Mouse (Mus musculus): ENCODE results near the gene Gamt.
"Not testable (repeated sequence)": the region's sequence is repeated elsewhere in the genome, so short reads cannot be mapped to it uniquely, and the experiment has no call there.

Gene Gamt

GRCm38 (mm10) chr10:80257936-80258335 lies 2.9 kb downstream of the Gamt start:
- DNase-seq: no peak

- DNase-seq: peak; percentile 28
Measured at GRCm38 (mm10) chr10:80255881-80256535, 4.8 kb downstream of the Gamt start.

- no peak for DNase-seq
Measured at GRCm38 (mm10) chr10:80254331-80255297, 6.2 kb downstream of the Gamt start.

GRCm38 (mm10) chr10:80253551-80253950 lies 7.3 kb downstream of the Gamt start:
- DNase-seq: no peak

GRCm38 (mm10) chr10:80252493-80253274 lies 8.1 kb downstream of the Gamt start:
- no peak for DNase-seq

- DNase-seq: no peak
Measured at GRCm38 (mm10) chr10:80252011-80252410, 8.8 kb downstream of the Gamt start.

- DNase-seq: no peak
Measured at GRCm38 (mm10) chr10:80250573-80250972, 10.2 kb downstream of the Gamt start.

GRCm38 (mm10) chr10:80250059-80250458 lies 10.8 kb downstream of the Gamt start:
- no peak for DNase-seq

GRCm38 (mm10) chr10:80248971-80249640 lies 11.7 kb downstream of the Gamt start, which contains the start of gene Ndufs7:
Gene Ndufs7 (plus strand): TSS chr10:80249121.
- peak; percentile 96 for DNase-seq

GRCm38 (mm10) chr10:80248437-80248836 lies 12.4 kb downstream of the Gamt start:
- not testable (repeated sequence) for DNase-seq

GRCm38 (mm10) chr10:80247849-80248248 lies 13.0 kb downstream of the Gamt start:
- no peak for DNase-seq

- peak; percentile 90 for DNase-seq
Measured at GRCm38 (mm10) chr10:80245600-80245999, 15.2 kb downstream of the Gamt start.

GRCm38 (mm10) chr10:80244791-80245399 lies 15.9 kb downstream of the Gamt start:
- peak; percentile 33 for DNase-seq

GRCm38 (mm10) chr10:80242607-80243006 lies 18.2 kb downstream of the Gamt start:
- DNase-seq: no peak

- DNase-seq: no peak
Measured at GRCm38 (mm10) chr10:80242088-80242487, 18.7 kb downstream of the Gamt start.

GRCm38 (mm10) chr10:80239791-80240190 lies 21.0 kb downstream of the Gamt start:
- no peak for DNase-seq

- no peak for DNase-seq
Measured at GRCm38 (mm10) chr10:80238306-80238705, 22.5 kb downstream of the Gamt start.

- DNase-seq: no peak
Measured at GRCm38 (mm10) chr10:80237020-80237419, 23.8 kb downstream of the Gamt start.

- DNase-seq: no peak
Measured at GRCm38 (mm10) chr10:80236145-80236825, 24.5 kb downstream of the Gamt start.

- DNase-seq: peak; percentile 22
Measured at GRCm38 (mm10) chr10:80227877-80228775, 32.7 kb downstream of the Gamt start.

Measured in lung, postnatal 14 days (tissue).